Mouse (Mus musculus) cerebellum, adult 9-11 months (tissue): ENCODE data around the gene Tmf1.
A peak's percentile ranks its signal among the peaks of the same experiment; 100 is the strongest.

Experiments used
- DNase-seq: peaks from one replicate; pipeline ENCODE4 v3.0.0; 2022

The Tmf1 gene

DNA sequence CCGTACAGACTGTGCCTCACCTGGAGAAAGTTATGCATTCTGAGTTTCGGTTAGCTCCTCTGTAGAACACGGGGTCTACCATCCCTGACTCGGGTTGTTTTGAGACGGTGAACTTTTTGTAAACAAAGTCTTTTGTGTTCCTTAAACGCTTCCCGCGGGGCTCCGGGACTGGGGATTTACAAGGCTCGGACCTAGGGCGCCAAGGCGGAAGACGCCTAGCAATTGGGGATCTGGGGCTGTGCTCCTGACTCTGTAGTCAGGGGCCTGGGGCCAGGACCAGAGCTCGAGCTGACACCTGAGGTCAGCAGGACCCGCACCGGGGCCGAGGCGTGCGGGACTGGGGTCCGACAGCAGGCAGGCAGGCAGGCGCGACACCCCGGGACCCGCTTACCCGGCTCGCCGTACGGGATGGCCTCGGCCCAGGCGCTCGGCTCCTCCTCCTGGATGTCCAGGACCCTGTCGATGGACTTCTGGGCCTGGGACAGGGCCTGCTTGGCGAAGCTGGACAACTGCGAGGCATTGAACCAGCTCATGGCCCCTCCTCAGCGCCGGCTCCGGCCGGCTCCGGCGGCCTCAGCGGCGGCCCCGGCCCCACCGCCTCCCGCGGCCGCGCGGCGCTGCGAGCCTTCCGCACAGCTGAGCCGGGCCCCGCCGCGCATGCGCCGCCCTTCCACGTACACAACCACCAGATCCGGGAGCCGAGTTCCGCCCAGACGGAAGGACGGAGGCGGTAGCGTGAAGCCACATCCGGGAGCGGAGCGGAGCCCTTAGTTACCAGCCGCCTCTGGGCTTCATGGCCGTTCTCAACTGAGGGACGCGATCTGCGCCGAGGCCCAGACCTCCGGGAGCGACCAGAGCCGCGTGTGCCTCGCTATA, at the start of gene Tmf1:
Gene Tmf1 (minus strand): TSS at position 632 of the 876 bp plus-strand sequence.
- peak; percentile 95 for DNase-seq

DNA sequence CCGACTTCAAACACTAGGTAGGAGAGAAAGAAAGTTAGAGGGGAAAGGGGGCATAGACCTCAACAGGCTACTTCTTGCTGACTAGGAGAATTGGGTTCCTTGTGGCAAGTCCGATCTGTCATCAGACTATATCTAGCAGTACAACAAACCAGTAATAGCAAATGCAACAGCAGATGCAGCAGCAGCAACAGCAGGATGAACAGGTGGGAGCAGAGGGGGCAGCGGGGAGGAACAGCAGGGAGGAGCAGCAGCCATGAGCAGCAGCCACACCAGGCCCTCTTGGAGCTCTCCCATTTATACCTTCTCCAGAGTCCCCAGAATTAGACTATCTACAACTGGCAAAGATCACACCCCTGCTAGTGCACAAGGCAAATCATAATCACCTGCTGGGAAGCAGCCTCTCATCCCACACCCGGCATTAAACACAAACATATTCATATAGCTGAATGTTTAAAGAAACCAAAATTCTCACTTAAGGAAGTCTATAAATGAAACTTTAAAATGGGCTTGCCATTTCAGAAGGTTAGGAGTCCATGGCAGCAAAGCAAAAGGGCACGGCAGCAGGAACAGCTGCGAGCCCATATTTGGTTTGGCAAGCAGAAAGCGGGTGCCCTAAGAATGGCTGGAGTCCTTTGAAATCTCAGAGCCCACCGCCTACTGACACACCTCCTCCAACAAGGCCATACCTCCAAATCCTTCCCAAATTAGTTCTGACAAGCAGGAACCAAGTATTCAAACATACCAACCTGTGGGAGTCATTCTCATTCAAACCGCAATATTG, 48.3 kb upstream of the Tmf1 start:
- DNase-seq, result no peak

DNA sequence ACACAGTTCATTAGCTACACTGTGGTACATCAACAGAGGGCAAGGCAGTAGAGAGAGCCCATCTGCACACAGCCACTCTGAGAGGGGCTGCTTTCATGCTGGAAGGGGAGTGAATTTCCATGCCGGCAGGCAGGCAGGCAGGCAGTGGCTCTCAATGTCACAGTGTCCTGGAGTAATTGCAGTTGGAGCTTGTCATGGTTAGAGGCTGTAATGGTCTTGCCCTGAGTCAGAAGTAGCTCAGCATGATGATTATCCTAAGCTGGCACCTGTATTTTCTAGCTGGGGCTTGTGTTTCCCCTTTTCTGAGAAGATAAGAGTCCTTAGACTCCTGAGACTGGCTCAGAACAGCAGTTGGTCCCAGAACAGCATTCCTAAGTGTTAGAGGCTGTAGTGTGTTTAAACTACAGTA, 47.2 kb upstream of the Tmf1 start:
- DNase-seq, result no peak

DNA sequence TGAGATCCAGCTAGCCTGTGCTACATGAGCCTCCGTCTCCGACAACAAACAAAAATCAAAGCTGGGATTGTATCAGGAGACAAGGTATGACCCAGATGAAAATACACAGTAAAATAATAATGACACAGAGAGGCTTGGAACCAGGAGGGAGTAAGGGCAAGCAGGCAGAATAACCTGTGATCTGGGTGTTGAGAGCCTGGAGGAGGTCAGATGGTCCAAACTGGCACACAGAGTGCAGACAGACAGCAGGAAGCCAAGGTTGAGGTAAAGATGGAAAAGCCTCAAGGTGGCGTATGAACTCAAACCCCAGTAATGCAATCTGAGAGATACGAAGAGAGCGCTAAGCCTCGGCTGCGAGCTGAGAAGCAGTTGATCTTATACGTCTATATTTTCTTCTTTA, 45.6 kb upstream of the Tmf1 start:
- peak; percentile 38 for DNase-seq

DNA sequence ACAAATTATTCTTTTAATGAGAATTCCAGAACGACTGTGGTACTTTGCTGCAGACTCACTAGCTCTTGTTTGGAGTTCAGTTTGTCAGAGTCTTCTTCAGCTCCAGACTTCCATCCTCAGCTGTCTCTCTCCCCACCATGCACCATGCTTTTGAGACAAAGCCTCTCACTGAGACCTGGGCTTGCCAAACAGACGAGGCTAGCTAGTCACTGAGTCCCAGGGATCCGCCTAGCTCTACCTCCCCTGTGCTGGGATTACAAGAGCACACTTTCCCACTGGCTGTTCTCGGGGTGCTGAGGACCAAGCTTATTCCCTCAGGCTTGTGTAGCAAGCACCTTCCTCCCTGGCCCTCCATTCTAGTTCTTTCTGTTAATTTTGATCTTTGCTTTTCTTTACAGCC, 44.6 kb upstream of the Tmf1 start:
- DNase-seq, result no peak

DNA sequence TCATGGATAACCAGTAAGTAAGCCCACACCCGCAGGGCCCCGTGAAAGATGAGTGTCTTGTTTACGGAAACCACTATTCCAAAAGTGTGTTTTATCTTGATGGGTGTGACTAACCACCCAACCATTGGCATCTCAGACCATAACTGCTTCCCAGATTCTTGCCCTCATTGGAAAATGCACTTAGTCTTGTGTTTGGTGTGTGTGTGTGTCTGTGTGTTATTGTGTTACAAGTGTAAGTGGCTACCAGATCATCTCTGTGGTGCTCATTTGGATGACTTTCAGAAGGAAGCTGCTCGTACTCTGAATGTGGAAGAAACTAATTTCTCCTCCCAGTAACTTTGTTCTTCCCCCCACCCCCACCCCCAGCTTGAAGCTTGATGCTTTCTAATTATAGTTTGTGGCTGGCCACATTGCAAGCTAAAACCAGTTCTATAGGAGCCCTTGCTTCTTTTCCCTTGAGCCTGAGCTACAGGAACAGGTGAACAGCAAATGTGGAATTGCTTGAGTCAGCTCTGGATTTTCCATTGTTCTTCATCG, 44.1 kb upstream of the Tmf1 start:
- no peak for DNase-seq

DNA sequence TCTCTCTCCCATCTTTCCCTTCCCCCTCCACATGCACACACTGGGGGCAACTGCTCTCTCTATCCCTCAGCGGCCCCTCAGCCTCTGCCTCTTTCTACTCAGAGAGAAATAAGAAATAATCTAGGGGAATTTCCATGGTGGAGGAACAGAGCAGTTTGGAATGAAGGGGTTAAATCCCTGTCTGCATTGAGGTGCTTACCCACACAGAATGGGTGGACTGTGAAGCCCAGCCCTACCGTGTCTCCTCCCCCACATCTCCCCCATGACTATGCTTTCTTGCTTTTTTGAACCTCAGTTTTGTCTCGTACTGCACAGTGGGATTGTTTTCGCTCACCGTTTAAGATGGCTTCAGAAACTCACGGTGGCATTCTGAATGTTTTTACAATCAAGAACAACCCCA, 43.4 kb upstream of the Tmf1 start:
- DNase-seq, result no peak

DNA sequence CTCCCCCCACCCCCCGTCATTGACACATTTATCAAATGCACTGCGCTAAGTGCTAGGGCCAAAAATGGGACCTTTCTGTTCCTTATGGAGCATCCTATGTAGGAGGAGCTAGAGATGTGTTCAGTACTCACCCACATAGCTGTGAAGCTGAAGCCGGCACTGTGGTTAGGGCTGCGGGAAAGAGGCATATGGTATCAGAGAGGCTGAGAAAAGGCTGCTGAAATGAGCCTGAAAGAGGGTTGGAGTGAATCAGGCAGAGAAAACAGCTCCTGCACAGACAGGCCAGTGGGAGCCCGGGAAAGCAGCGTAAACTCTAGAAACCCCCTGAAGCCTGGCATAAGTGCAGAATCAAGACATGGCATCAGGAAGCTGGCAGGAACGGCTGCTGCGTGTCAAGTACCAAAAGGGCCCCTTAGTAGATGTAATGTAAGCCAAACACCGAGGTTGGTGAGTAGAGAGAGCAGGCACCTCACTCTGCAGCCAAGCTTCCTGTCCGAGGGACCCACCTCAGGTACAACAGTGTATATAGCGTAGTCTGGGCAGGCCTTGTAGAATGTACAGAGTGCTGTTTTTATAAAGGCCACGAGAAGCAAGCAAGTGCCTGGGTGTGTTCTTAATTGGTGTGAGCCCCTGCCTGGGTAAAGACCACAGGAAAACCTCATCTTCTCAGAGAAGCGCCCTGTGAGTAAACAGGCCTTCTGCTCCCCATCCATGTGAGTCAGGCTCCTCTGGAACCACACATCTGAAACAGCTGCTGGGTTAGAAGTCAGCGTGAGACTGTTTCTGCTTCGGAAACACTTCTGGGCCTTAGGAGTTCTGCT, 42.5 kb upstream of the Tmf1 start:
- no peak for DNase-seq

DNA sequence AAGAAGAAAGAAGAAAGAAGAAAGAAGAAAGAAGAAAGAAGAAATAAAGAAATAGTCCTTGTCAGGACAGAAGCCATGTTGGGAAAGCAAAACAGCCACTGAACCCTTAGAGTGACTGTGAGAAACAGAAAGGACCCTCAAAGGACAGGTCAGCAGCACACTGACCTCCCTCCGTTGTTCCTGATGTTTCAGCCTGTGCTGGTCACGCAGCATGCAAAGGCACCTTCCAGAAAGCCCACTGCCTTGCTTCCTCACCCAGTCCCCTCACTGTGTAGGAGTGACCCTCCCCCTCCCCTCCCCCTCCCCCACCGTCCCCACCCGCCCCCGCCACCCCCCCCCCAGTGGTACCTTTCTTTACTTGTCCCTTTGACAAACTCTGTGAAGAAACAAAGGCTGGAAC, 41.8 kb upstream of the Tmf1 start:
- no peak for DNase-seq

DNA sequence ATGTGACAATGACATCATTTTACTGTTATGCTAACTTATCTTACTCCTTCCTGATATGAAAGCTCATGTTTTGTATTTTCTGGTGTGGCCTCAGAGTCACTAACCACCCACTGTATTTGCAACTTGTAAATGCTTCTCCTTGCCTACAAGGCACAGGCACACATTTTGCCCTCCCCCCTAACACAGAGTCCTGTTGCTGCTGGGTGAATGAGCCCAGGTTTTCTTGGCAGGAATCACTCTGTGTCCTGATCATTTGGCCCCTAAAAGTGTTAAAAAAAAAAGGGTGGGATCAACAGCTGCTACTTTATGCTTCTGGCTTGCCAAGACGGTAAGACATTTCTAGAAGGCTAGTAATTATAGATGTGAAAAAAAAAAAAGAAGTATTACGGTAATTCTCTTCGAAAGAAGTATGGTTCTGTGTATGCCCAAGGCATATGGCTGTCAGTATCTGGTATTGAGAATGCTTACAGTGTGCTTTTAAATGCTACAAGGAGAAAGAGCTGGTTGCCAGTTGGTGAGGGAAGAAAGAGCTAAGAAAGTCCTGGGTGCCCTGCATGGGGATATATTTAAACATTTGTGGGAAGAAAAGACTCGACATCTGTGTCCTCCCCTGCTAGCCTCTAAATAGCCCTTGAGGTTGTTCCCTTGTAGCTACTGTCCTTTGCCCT, 37.4 kb upstream of the Tmf1 start:
- DNase-seq, result no peak

DNA sequence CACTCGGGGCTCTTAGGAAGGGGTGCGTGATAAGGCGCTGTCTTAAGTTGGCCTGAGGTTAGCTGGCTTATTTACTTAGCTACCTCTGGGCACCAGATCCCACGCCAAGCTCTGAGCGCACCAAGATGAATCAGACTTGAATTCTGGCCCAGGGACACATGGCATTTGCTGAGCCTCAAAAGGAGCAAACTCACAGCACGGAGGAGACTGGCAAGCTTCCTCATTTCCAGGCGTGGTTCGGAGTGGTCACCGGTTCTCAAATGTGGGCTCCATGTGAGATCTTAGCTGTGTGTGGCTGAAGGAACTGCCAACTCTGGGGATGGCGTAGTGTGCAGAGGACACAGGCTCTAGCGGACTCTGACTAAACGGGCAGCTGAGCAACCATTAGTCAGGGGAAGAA, 33.1 kb upstream of the Tmf1 start:
- DNase-seq, result peak; percentile 83

DNA sequence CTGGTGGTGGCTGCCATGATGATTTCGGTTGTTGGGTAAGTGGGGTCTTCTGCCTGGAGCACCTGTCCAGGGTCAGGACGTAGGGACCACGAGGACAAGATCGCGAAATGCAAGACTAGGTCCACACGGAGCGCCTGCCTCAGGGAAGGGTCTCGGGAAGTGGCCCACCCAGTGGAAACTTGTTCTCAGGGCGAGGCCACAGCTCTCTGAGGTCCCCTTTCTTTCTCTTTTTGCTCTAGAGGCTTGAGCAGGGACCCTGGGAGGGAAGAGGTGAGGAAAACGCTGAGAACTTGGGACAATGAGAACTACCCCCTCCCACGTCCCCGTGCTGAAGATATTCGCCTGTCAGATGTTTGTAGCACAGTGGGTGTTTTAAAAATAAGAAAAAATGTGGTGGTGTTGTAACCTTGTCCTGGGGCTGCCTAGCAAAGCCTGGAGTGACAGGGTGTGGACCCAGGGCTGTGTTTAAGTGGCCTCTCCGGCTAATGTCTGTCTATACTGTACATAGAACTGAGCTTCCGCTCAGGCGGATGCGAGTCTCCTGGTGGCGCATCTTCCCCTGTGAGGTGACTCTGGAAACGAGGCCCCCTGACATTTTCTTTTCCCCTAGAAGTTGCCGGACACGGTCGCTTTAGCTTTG, 32.2 kb upstream of the Tmf1 start:
- no peak for DNase-seq

DNA sequence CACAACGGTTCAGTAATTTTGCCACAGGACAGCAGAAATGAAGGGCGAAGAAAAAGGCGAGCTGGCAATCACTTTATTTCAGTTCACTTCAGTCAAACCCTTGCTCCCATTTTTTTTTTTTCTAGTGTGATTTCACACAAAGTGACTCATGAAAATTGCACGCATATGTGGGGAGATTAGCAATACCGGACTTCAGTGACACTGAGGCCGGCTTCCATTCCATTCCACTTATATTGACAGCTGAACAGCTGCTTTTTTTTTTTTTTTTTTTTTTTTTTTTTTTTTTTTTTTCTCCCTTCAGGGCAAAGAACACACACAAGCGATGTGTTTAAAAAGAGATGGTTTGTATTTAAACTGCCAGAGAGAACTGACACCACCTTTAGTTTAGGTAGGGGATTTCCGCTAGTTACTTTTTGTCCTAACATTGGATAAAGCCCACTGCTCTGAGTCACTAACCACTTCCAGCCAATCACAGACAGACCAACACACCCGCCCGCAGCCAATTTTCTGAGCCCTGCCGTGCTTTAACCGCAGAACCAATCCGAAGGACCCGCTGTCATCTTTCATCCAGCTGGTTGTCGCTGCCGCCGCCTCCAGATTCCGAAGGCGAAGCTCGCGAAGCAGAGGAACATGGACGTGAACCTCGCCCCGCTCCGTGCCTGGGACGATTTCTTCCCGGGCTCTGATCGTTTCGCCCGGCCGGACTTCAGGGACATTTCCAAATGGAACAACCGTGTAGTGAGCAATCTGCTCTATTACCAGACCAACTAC, 31.5 kb upstream of the Tmf1 start, which contains the start of gene Arl6ip5:
Gene Arl6ip5 (plus strand): TSS at position 499 of the 771 bp plus-strand sequence.
- peak; percentile 85 for DNase-seq

DNA sequence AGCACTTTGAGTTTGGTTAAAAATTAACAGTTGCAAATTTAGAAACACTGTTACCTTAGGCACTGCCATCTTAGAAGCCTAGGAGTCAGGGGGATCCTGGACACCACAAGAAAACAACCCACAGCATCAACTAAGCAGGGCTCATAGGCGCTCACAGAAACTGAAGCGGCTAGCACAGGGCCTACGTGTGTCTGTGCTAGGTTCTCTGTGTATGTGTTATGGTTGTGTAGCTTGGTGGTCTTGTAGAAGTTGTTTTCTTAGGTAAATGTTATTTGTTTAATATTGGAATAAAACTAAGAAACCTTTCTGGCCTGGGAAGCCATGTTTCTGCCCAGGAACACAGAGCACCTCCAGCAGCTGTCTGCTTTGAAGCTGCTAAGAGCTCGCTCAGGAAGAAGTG, 30.8 kb upstream of the Tmf1 start:
- DNase-seq, result no peak

DNA sequence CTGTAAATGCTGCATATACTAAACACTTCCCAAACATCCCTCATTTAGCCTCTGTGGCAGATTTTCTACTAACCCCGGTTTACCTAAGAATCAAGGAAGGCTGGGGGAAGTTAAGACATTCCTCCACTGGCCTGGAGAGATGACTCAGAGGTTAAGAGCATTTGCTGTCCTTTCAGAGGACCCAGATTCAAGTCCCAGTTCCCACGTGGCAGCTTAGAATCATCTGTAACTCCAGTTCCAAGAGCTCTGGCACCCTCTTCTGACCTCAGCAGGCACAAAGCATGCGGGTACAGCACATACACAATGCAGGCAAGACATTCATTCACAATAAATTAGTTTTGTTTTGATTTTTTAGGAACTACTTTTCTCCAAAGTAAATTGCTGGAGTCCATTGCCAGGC, 30.3 kb upstream of the Tmf1 start:
- no peak for DNase-seq

DNA sequence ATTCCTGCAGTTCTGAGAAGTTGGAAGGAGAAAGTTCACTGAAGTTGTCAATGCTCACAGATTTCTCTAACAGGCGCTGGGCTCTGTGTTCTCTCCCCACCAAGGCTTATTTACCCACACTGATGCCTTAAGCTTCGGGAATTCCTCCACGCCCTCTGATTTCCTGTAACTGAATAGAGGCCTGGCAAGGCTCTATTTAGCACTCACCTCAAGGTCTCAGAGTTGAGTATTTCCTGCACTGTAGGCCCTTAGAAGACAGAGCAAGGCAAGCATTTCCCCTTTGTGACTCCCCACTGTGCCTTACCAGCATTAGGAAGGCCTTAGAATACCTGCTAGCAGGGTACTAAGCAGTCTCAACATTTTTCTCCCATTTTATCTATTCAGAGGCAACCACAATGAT, 29.5 kb upstream of the Tmf1 start:
- DNase-seq, result no peak

DNA sequence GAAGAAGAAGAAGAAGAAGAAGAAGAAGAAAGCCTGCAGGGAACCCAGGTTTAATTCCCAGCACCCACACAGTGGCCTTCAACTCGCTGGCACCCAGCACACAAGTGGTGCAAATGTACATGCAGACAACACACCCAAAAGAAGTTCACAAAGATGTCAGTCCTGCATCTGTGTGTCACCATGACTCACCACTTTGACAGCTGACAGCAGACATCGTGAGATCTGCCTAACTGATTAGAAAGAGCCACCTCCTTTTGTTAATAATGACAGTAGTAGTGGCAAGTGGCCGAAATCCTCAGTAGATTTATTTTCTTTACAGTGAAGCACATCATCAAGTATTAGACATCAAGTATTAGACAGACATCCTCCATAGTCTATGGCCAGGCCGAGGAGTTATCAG, 28.2 kb upstream of the Tmf1 start:
- DNase-seq, result no peak

DNA sequence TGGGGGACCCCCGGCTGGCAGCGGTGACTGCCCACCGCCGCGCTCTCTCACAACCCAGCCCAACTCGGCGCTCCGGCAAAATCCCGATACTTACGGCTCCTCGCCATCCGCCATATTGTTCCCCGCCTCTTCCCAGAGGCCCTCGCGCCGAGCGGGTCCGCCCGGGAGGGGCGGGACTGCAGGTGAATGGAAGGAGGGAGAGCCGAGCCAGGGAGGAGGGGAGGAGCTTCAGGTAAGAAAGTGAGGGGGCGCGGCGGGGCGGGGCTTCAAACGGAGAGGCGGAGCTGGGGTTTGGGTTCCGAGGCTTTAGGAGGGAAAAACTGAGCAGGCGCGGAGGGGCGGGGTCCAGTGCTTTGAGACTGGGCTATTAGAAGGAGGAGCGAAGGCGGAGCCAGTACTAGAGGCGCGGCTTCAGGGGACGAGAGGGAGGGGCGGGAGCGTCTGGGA, 26.5 kb upstream of the Tmf1 start, which contains the start of gene Uba3:
Gene Uba3 (minus strand): TSS at position 209 of the 447 bp plus-strand sequence.
- peak; percentile 99 for DNase-seq

DNA sequence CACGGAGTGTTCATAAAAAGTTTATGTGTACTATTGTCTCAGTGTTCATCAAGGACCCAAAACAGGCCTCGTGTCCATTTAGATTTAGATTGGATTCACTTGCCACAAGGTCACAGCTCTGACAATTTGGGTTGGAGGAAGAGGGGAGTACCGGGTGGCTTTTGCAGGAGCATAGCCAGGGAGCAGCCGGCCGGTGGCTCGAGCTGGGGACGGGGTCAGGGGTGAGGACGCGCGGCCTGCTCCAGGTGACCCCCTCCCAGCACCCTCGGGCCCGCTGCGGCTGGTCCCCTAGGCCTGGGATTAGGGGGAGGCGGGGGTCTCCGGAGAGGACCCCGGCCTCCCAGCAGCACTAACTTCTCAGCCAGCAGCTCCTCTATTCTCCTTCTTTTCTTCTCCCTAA, 26.0 kb upstream of the Tmf1 start:
- DNase-seq, result peak; percentile 81

DNA sequence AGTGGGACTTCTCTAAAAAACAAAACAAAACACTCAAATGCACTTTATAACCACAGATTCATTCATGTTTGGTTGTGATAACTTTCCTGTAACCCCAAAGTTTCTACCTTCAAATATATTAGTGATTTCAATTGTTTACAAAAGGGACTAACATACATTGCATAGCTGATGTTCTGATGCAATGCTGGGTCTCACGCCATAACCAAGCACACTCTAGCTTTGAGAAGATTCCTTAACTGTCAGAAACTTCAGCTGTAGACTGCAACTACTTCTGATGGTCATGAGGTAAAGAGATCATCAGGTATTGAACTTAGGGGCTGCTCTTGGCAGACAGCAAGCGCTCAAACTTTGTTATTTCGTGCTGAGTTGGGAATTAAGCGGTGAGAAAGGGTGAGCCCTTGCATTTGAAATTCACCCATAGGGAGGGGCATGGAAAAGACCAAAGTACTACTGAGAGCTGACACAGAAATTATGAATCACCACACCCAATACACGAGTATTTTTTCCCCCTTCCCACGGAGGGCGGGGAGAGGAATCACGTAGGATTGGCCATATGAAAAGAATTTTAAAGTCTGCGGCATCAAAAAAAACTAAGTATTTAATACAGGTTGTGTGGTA, 25.4 kb upstream of the Tmf1 start:
- peak; percentile 38 for DNase-seq
